Mouse (Mus musculus): ENCODE results near the gene Gtf3c6.

DNA sequence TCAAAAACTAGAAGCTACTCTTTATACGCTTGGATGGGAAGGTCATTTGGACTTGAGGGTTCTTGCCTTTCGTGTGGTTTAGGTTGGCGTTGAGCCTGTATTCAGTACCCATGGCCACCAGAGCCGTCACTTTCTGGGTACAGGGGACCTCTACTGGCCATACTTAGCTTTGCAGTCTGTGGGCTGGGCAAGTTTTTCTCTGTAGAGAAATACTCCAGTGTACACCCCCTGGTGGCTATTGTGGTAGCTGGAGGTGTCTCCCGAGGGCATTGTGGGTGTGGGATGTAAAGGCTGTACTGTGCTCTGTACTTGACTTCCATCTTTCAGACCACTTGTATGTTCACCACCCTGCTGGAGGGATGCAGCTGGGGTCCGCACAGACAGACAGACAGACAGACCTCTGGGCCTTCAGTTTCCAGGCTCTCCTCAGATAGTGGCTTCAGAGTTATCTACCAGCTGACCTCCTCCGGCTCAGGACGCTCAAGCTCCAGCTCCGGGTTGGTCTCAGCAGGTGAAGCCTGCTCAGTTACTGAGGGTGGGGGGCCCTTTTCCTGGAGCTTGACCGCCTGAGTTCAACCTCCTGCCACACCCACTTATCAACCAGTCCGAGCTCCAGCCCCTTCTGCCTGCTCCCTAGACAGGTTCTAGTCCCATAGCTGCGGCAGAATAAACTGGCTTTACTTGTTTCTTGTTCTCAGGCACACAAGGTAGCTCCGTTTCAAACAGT, 45.3 kb downstream of the Gtf3c6 start:
- TF ChIP-seq GATA1 (IDR thresholded peaks at IDR 0.05; ENCODE audit: borderline replicate concordance, low read length) (no peak), FLI1 (IDR thresholded peaks at IDR 0.05; ENCODE audit: low read length) (no peak)
